Comparison of ENCODE assay signal across 27 mouse cellular contexts in the genomic region with DNA sequence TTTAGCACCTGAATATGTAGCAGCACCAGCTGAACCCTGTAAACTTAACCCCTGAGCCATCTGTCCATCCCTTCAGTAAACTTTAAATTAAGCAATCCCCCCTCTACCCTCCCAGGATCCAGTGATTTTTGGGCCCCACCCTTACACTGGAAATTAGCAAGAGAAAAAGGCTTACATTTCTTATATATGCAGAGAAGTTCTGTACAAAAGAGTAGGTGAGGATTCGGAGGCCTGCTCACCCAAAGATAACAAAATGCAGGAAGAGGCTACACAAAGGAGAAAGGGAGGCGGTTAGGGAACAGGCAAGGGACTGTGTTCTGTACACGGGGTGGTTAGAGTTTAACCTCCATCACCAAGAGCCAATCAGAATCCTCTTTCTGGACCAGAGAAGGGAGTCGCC. TPM values are rescaled to one million over a fixed set of nuclear protein-coding genes. Genes with fewer than 3 reads are reported as not detected.
DNase-seq lines count a peak whose midpoint lies in the region; TF ChIP-seq lines count a peak whose summit lies in the region.
"Had no signal": no experiment of that assay in that cellular context is flagged by ENCODE, and none has a peak within 500 bp of the region (broad histone marks: within the 10 kb centered on the region; RNA-seq: fewer than 3 reads in every experiment).

No protein-coding gene starts in this region.

- 0 out of 2 replicates have a peak overlapping the region, but pooled peaks have one; percentile 2 for H3K4me3 ChIP-seq in E14TG2a.4 (replicated peaks; ENCODE audit: low read length)
- H3K4me3 ChIP-seq: embryonic facial prominence, embryonic 13.5 days; embryonic facial prominence, embryonic 15.5 days; erythroblast, embryonic 14.5 days; forebrain, embryonic 10.5 days; forebrain, embryonic 12.5 days; forebrain, embryonic 15.5 days had no signal

- DNase-seq in ES-CJ7 (ENCODE audit: low read depth, low spot score) (peak; percentile 57), R1 (ENCODE audit: low read depth, low spot score) (peak; percentile 77)
- DNase-seq in left cerebral cortex, adult 18-20 months (ENCODE audit: low spot score in 2 of 2) = no peak
- DNase-seq in heart, postnatal 36 days = no peak
- DNase-seq in frontal cortex, postnatal 14 days (ENCODE audit: low spot score in 2 of 2) = no peak
- DNase-seq: adrenal gland, adult 2 months; adrenal gland, postnatal 10 days; adrenal gland, postnatal 25 days; B cell, adult 2 months; cerebellum, adult 11 months; cerebellum, adult 18-20 months; cerebellum, adult 8-10 months; cerebellum, adult 9-11 months; cerebellum, postnatal 14 days; cerebellum, postnatal 36 days; embryo, embryonic 11 days; forebrain, postnatal 0 days had no signal

- TF ChIP-seq CTCF in E14TG2a.4 (conservative IDR thresholded peaks at IDR 0.05; ENCODE audit: low read length) = no peak

- no peaks in the 10 kb centered on the region for H3K9me3 ChIP-seq in E14TG2a.4 (ENCODE audit: low read length)
- H3K9me3 ChIP-seq: embryonic facial prominence, embryonic 13.5 days; embryonic facial prominence, embryonic 15.5 days; forebrain, embryonic 10.5 days; forebrain, embryonic 12.5 days; forebrain, embryonic 15.5 days; G1E had no signal

- intact Hi-C loops in heart, postnatal 36 days (cut with DNase I) = no loop called here

- H3K4me1 ChIP-seq in E14TG2a.4 (replicated peaks; ENCODE audit: low read depth, low read length) = peaks cover 68% of the 10 kb centered on the region
- H3K4me1 ChIP-seq: embryonic facial prominence, embryonic 13.5 days; embryonic facial prominence, embryonic 15.5 days had no signal

- peaks cover 21% of the 10 kb centered on the region for H3K27me3 ChIP-seq in E14TG2a.4 (ENCODE audit: insufficient read depth, low read length)
- H3K27me3 ChIP-seq: CH12.LX; embryonic facial prominence, embryonic 13.5 days; embryonic facial prominence, embryonic 15.5 days; forebrain, embryonic 12.5 days; forebrain, embryonic 15.5 days; Patski had no signal

- no peaks in the 10 kb centered on the region for H3K36me3 ChIP-seq in E14TG2a.4 (ENCODE audit: insufficient read depth, low read length)
- H3K36me3 ChIP-seq: embryonic facial prominence, embryonic 13.5 days; embryonic facial prominence, embryonic 15.5 days; forebrain, embryonic 12.5 days; forebrain, embryonic 15.5 days; G1E had no signal

RNA-seq across cellular contexts. Expression of a gene that starts 26.4 kb away (rescaled TPM):
- 10 to 100 TPM; 20.8 to 21.8 TPM for total RNA-seq in left cerebral cortex, adult 18-20 months (2021)
- total RNA-seq in heart, postnatal 36 days (2021) = 10 to 100 TPM; 33.4 to 40.0 TPM

Comparison
In these comparisons a context has a peak if more than half of its experiments do, and no peak if none do; other contexts are left out.
1. DNase-seq: peak in ES-CJ7 (single experiment) and R1 (single experiment); none in left cerebral cortex, adult 18-20 months (0 of 2), heart, postnatal 36 days (0 of 2) and frontal cortex, postnatal 14 days (0 of 2).